In genomic region chr3:152265351-152266035, GRCm38 (mm10) we compare ENCODE assay signal across 7 mouse cellular contexts. TPM values are rescaled to one million over a fixed set of nuclear protein-coding genes. Genes with fewer than 3 reads are reported as not detected.
DNase-seq lines count a peak whose midpoint lies in the region; ATAC-seq and TF ChIP-seq lines count a peak whose summit lies in the region.

No protein-coding gene starts in this region.

- H3K27ac ChIP-seq in cortical plate, adult 2 months (ENCODE audit: insufficient read depth, low read length): no peak overlapping the region
- peak overlapping the region; percentile 87 for H3K27ac ChIP-seq in intestine, embryonic 14.5 days (ENCODE audit: low read depth)
- no peak overlapping the region for H3K27ac ChIP-seq in midbrain, embryonic 15.5 days
- peak overlapping the region; percentile 74 for H3K27ac ChIP-seq in testis, adult 2 months (ENCODE audit: control insufficient read depth, insufficient read depth, low read depth, low read length)

- peak; percentile 80 for ATAC-seq in intestine, embryonic 14.5 days (replicated peaks; ENCODE audit: low FRiP score, low TSS enrichment, low read depth)
- peak; percentile 80 for ATAC-seq in midbrain, embryonic 15.5 days (replicated peaks)

- no peaks in the 10 kb centered on the region for H3K27me3 ChIP-seq in intestine, embryonic 14.5 days (replicated peaks; ENCODE audit: control insufficient read depth, insufficient read depth, low read length)
- H3K27me3 ChIP-seq in midbrain, embryonic 15.5 days (replicated peaks): peaks cover 38% of the 10 kb centered on the region
- H3K27me3 ChIP-seq in testis, adult 2 months (ENCODE audit: control insufficient read depth, insufficient read depth, low read length): no peaks in the 10 kb centered on the region

- no peak for TF ChIP-seq CTCF in cortical plate, adult 2 months (IDR thresholded peaks at IDR 0.05; ENCODE audit: extremely low read depth, insufficient read depth, low read length)
- TF ChIP-seq CTCF in testis, adult 2 months (IDR thresholded peaks at IDR 0.05; ENCODE audit: control insufficient read depth, insufficient read depth, insufficient replicate concordance, low read depth, low read length): no peak

- H3K36me3 ChIP-seq in intestine, embryonic 14.5 days (ENCODE audit: control insufficient read depth, insufficient read depth, low read length): no peaks in the 10 kb centered on the region
- no peaks in the 10 kb centered on the region for H3K36me3 ChIP-seq in midbrain, embryonic 15.5 days (replicated peaks)
- no peaks in the 10 kb centered on the region for H3K36me3 ChIP-seq in testis, adult 2 months (ENCODE audit: control insufficient read depth, insufficient read depth, low read length)

- H3K9me3 ChIP-seq in intestine, embryonic 14.5 days (ENCODE audit: control insufficient read depth, low read length): no peaks in the 10 kb centered on the region
- H3K9me3 ChIP-seq in midbrain, embryonic 15.5 days: no peaks in the 10 kb centered on the region

- H3K9ac ChIP-seq in intestine, embryonic 14.5 days (ENCODE audit: low read length): peak overlapping the region; percentile 73
- peak overlapping the region; percentile 41 for H3K9ac ChIP-seq in midbrain, embryonic 15.5 days

- WGBS in intestine, embryonic 14.5 days: under 1% methylated on average over 53 of the region's 63 CpGs
- WGBS in midbrain, embryonic 15.5 days: under 1% methylated on average over 60 of the region's 63 CpGs

- intact Hi-C loops in gastrocnemius, postnatal 36 days (cut with DNase I): loop anchor here (2.0 kb wide), 2 partner anchors 17 to 39 kb away; no protein-coding TSS in a partner anchor

- peak overlapping the region; percentile 25 for H3K4me3 ChIP-seq in cortical plate, adult 2 months (ENCODE audit: insufficient read depth, low read length)
- H3K4me3 ChIP-seq in intestine, embryonic 14.5 days (ENCODE audit: low read depth, low read length): peak overlapping the region; percentile 60
- H3K4me3 ChIP-seq in midbrain, embryonic 15.5 days: peak overlapping the region; percentile 52
- H3K4me3 ChIP-seq in testis, adult 2 months (ENCODE audit: control insufficient read depth, low read depth, low read length): peak overlapping the region; percentile 88

- peak; percentile 81 for DNase-seq in adrenal gland, adult 2 months
- DNase-seq in gastrocnemius, postnatal 36 days: peak; percentile 76
- DNase-seq in intestine, embryonic 14.5 days (ENCODE audit: low spot score): peak; percentile 90
- DNase-seq in liver: peak; percentile 58

- no peak for TF ChIP-seq POLR2A in cortical plate, adult 2 months (IDR thresholded peaks at IDR 0.05; ENCODE audit: extremely low read depth, insufficient read depth, low read length)
- TF ChIP-seq POLR2A in testis, adult 2 months (IDR thresholded peaks at IDR 0.05; ENCODE audit: control insufficient read depth, low read depth, low read length): no peak

- no peaks in the 10 kb centered on the region for H3K4me1 ChIP-seq in cortical plate, adult 2 months (ENCODE audit: control insufficient read depth, insufficient read depth, low read length)
- H3K4me1 ChIP-seq in intestine, embryonic 14.5 days (replicated peaks; ENCODE audit: control insufficient read depth, insufficient read depth, low read length): peaks cover 5% of the 10 kb centered on the region; the same call in 1 of the 2 replicates
- H3K4me1 ChIP-seq in midbrain, embryonic 15.5 days: peaks cover 21% of the 10 kb centered on the region
- H3K4me1 ChIP-seq in testis, adult 2 months (ENCODE audit: control insufficient read depth, insufficient read depth, low read length): peaks cover 16% of the 10 kb centered on the region

- H3K4me2 ChIP-seq in intestine, embryonic 14.5 days (ENCODE audit: low read length): peak overlapping the region; percentile 93
- peak overlapping the region; percentile 98 for H3K4me2 ChIP-seq in midbrain, embryonic 15.5 days

RNA-seq across cellular contexts. Expression of gene Nexn, which starts 0.7 kb away (rescaled TPM):
- 1 to 10 TPM; 3.7 TPM for total RNA-seq in adrenal gland, adult 2 months (2021)
- not detected in 2 replicates for polyA plus RNA-seq in adrenal gland, adult 2 months (2012; rRNA removed)
- 0.64 and 2.8 TPM in 2 replicates for polyA plus RNA-seq in cortical plate, adult 2 months (2012; rRNA removed)
- total RNA-seq in gastrocnemius, postnatal 36 days (2021): 100 to 1,000 TPM; 345 to 363 TPM
- polyA plus RNA-seq in intestine, embryonic 14.5 days (2014; fragmentation: Nextera tagmentation; extraction: Ambion mirVana): 26.8 and 29.4 TPM in 2 replicates
- 0.88 and 2.2 TPM in 2 replicates for polyA plus RNA-seq in midbrain, embryonic 15.5 days (2015; fragmentation: Nextera tagmentation; extraction: Ambion mirVana)
- polyA plus RNA-seq in testis, adult 2 months (2012; rRNA removed): 0.65 and 0.81 TPM in 2 replicates

RNA-seq across cellular contexts. Expression of gene Fubp1, which starts 55.3 kb away (rescaled TPM):
- total RNA-seq in adrenal gland, adult 2 months (2021): 100 to 1,000 TPM; 118 to 137 TPM
- 71.8 and 97.5 TPM in 2 replicates for polyA plus RNA-seq in adrenal gland, adult 2 months (2012; rRNA removed)
- 88.2 and 95.0 TPM in 2 replicates for polyA plus RNA-seq in cortical plate, adult 2 months (2012; rRNA removed)
- 10 to 100 TPM; 21.5 to 30.1 TPM for total RNA-seq in gastrocnemius, postnatal 36 days (2021)
- 228 and 242 TPM in 2 replicates for polyA plus RNA-seq in intestine, embryonic 14.5 days (2014; fragmentation: Nextera tagmentation; extraction: Ambion mirVana)
- 227 and 232 TPM in 2 replicates for polyA plus RNA-seq in midbrain, embryonic 15.5 days (2015; fragmentation: Nextera tagmentation; extraction: Ambion mirVana)
- 55.8 and 58.6 TPM in 2 replicates for polyA plus RNA-seq in testis, adult 2 months (2012; rRNA removed)

RNA-seq across cellular contexts. Expression of gene Dnajb4, which starts 55.4 kb away (rescaled TPM):
- total RNA-seq in adrenal gland, adult 2 months (2021): 10 to 100 TPM; 44.1 to 63.9 TPM
- 4.1 and 4.4 TPM in 2 replicates for polyA plus RNA-seq in adrenal gland, adult 2 months (2012; rRNA removed)
- polyA plus RNA-seq in cortical plate, adult 2 months (2012; rRNA removed): 49.7 and 50.8 TPM in 2 replicates
- 10 to 100 TPM; 46.6 to 52.2 TPM for total RNA-seq in gastrocnemius, postnatal 36 days (2021)
- polyA plus RNA-seq in intestine, embryonic 14.5 days (2014; fragmentation: Nextera tagmentation; extraction: Ambion mirVana): 24.1 and 25.9 TPM in 2 replicates
- 40.0 and 41.0 TPM in 2 replicates for polyA plus RNA-seq in midbrain, embryonic 15.5 days (2015; fragmentation: Nextera tagmentation; extraction: Ambion mirVana)
- polyA plus RNA-seq in testis, adult 2 months (2012; rRNA removed): 72.6 and 94.4 TPM in 2 replicates

Comparison
In these comparisons a context has a peak if more than half of its experiments do, and no peak if none do; other contexts are left out.
1. H3K27ac ChIP-seq: peak in intestine, embryonic 14.5 days (single experiment) and testis, adult 2 months (single experiment); none in cortical plate, adult 2 months (single experiment) and midbrain, embryonic 15.5 days (single experiment).
2. H3K4me3 ChIP-seq: peak in every context shown above with its lines; median percentile 88 in testis, adult 2 months; 60 in intestine, embryonic 14.5 days; 52 in midbrain, embryonic 15.5 days; 25 in cortical plate, adult 2 months.
3. Peak in every context shown above with its lines, with median percentiles within 50 percentile points of each other: DNase-seq.